Mouse (Mus musculus) thymus, postnatal 25 days (tissue): ENCODE results near the gene Guk1.

Experiments
- DNase-seq: peaks from one replicate; pipeline ENCODE4 v3.0.0; 2022

Gene Guk1

GRCm38 (mm10) chr11:59209580-59209979 is 17.6 kb upstream of the Guk1 start:
- no peak for DNase-seq

GRCm38 (mm10) chr11:59209003-59209441 is 17.0 kb upstream of the Guk1 start:
- DNase-seq, result peak; percentile 55

- DNase-seq, result peak; percentile 91
These were observed 16.3 kb upstream of the Guk1 start, which contains the start of gene 2310033P09Rik for GRCm38 (mm10) chr11:59208153-59208831. TSS of gene 2310033P09Rik (plus strand) at chr11:59208321.

- peak; percentile 93 for DNase-seq
These were observed 10.3 kb upstream of the Guk1 start, which contains the start of gene Mrpl55 for GRCm38 (mm10) chr11:59202081-59202995. TSS of gene Mrpl55 (plus strand) at chr11:59202486.

- no peak for DNase-seq
These were observed 9.4 kb upstream of the Guk1 start for GRCm38 (mm10) chr11:59201216-59202002.

GRCm38 (mm10) chr11:59196230-59196629 is 4.2 kb upstream of the Guk1 start:
- no peak for DNase-seq

- DNase-seq, result peak; percentile 90
These were observed 567 bp downstream of the Guk1 start for GRCm38 (mm10) chr11:59191231-59192058.

GRCm38 (mm10) chr11:59187706-59188105 is 4.3 kb downstream of the Guk1 start:
- DNase-seq, result no peak

- no peak for DNase-seq
These were observed 6.5 kb downstream of the Guk1 start for GRCm38 (mm10) chr11:59185490-59185889.

GRCm38 (mm10) chr11:59183821-59184220 is 8.2 kb downstream of the Guk1 start:
- DNase-seq, result peak; percentile 30

GRCm38 (mm10) chr11:59182864-59183331 is 9.1 kb downstream of the Guk1 start, which contains the start of gene Gjc2:
TSS of gene Gjc2 (minus strand) at chr11:59183213.
- no peak for DNase-seq

- DNase-seq, result no peak
These were observed 15.1 kb downstream of the Guk1 start for GRCm38 (mm10) chr11:59176921-59177320.

GRCm38 (mm10) chr11:59176475-59176874 is 15.5 kb downstream of the Guk1 start:
- DNase-seq, result no peak

GRCm38 (mm10) chr11:59174189-59174838 is 17.7 kb downstream of the Guk1 start:
- DNase-seq, result no peak

GRCm38 (mm10) chr11:59170549-59170948 is 21.5 kb downstream of the Guk1 start:
- no peak for DNase-seq

- no peak for DNase-seq
These were observed 22.2 kb downstream of the Guk1 start for GRCm38 (mm10) chr11:59169807-59170206.

- DNase-seq, result no peak
These were observed 26.3 kb downstream of the Guk1 start for GRCm38 (mm10) chr11:59165616-59166241.

GRCm38 (mm10) chr11:59164384-59164783 is 27.6 kb downstream of the Guk1 start:
- no peak for DNase-seq

GRCm38 (mm10) chr11:59163255-59164236 is 28.5 kb downstream of the Guk1 start, which contains the start of gene Iba57:
TSS of gene Iba57 (minus strand) at chr11:59163739.
- peak; percentile 95 for DNase-seq
